Mouse (Mus musculus) forebrain, embryonic 12.5 days (tissue): ENCODE measurements around the gene Jsrp1. TPM values are rescaled to one million over a fixed set of nuclear protein-coding genes. Genes with fewer than 3 reads are reported as not detected.
"Not testable (repeated sequence)": the region's sequence is repeated elsewhere in the genome, so short reads cannot be mapped to it uniquely, and the experiment has no call there.

ENCODE experiments used
- ATAC-seq: fragments of 200-750 bp; cut with Nextera tagmentation; 2 replicates; pipeline ENCODE4 v1.8.0; 2017; ENCODE audit warnings: moderate TSS enrichment; ENCODE audit not compliant: low FRiP score
- H3K27ac ChIP-seq: fragments of 300-500 bp; sonication (generic); 2 replicates; pipeline ENCODE4 v1.5.1; 2016; ENCODE audit warnings: mild to moderate bottlenecking
- H3K27me3 ChIP-seq: fragments of 300-500 bp; sonication (generic); 2 replicates; pipeline ENCODE4 v1.6.1; 2016; ENCODE audit warnings: mild to moderate bottlenecking
- H3K36me3 ChIP-seq: fragments of 300-500 bp; sonication (generic); replicated peaks from 2 replicates; pipeline ENCODE4 v1.6.1; 2016; ENCODE audit warnings: mild to moderate bottlenecking
- H3K4me1 ChIP-seq: fragments of 300-500 bp; sonication (generic); 2 replicates; pipeline ENCODE4 v1.6.1; 2016
- H3K4me2 ChIP-seq: fragments of 300-500 bp; sonication (generic); 2 replicates; pipeline ENCODE4 v1.6.1; 2016; ENCODE audit warnings: mild to moderate bottlenecking, moderate library complexity
- H3K4me3 ChIP-seq: fragments of 300-500 bp; sonication (generic); replicated peaks from 2 replicates; pipeline ENCODE4 v1.5.1; 2016; ENCODE audit warnings: mild to moderate bottlenecking
- H3K9ac ChIP-seq: fragments of 300-500 bp; sonication (generic); 2 replicates; pipeline ENCODE4 v1.6.1; 2016; ENCODE audit warnings: mild to moderate bottlenecking
- H3K9me3 ChIP-seq: fragments of 300-500 bp; sonication (generic); 2 replicates; pipeline ENCODE4 v1.6.1; 2016
- WGBS: fragments of 180-500 bp; shearing (Covaris S2); methylation state at CpG from one replicate; pipeline ENCODE4 v1.1.7; 2016; 5-methylcytosine and 5-hydroxymethylcytosine counted together
- polyA plus RNA-seq: library from polyadenylated mRNA; unstranded; fragments of >200 nt; fragmentation: Nextera tagmentation; extraction: Ambion mirVana; gene quantifications from 2 replicates; pipeline ENCODE4 v1.2.1, GENCODE M21; 2016

The Jsrp1 gene
- polyA plus RNA-seq, 1 experiment from 2014 or later: 0.27 TPM

GRCm38 (mm10) chr10:80818599-80819281 is 5.4 kb upstream of the Jsrp1 start:
- Histone ChIP-seq H3K36me3 (no peaks in the 10 kb centered on the region), H3K4me1 (no peaks in the 10 kb centered on the region), H3K9me3 (no peaks in the 10 kb centered on the region), H3K27me3 (no peaks in the 10 kb centered on the region), H3K9ac (no peak overlapping the region), H3K4me3 (no peak overlapping the region), H3K4me2 (no peak overlapping the region), H3K27ac (no peak overlapping the region)
- WGBS: 56% methylated on average over 6 of the region's 6 CpGs
- no peak for ATAC-seq

- not testable (repeated sequence) for ATAC-seq, H3K27me3 ChIP-seq, H3K36me3 ChIP-seq, H3K4me1 ChIP-seq, H3K9ac ChIP-seq, H3K27ac ChIP-seq, H3K9me3 ChIP-seq, H3K4me3 ChIP-seq, H3K4me2 ChIP-seq
- WGBS: 81% methylated on average over 7 of the region's 7 CpGs
Observed at GRCm38 (mm10) chr10:80817955-80818354, 4.7 kb upstream of the Jsrp1 start.

DNA sequence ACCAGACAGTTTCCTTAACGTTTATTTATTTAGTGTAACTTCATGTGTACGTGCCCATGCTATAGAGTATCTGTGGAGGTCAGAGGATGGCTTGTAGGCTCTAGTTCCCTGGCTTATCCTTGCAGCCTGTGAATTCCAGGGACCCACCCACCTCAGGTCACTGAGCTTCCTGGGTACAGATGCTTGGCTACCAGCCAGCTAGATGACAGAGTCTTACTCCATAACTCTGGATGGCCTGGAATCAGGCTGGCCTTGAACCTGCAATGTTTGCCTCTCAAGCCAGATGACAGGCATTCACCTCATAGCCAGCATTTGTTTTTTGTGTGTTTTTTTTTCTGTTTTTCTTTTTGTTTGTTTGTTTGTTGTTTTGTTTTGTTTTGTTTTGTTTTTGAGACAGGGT is 3.9 kb upstream of the Jsrp1 start:
- H3K4me1 ChIP-seq: no peaks in the 10 kb centered on the region
- no peak overlapping the region for H3K4me2 ChIP-seq
- ATAC-seq: no peak
- 83% methylated on average over 2 of the region's 2 CpGs for WGBS
- H3K36me3 ChIP-seq: no peaks in the 10 kb centered on the region
- peaks cover 14% of the 10 kb centered on the region for H3K27me3 ChIP-seq
- H3K9ac ChIP-seq: no peak overlapping the region
- no peak overlapping the region for H3K27ac ChIP-seq
- no peaks in the 10 kb centered on the region for H3K9me3 ChIP-seq
- no peak overlapping the region for H3K4me3 ChIP-seq

- ATAC-seq, H3K9ac ChIP-seq, H3K9me3 ChIP-seq, H3K27ac ChIP-seq, H3K4me2 ChIP-seq, H3K36me3 ChIP-seq, H3K4me1 ChIP-seq, H3K4me3 ChIP-seq: not testable (repeated sequence)
- H3K27me3 ChIP-seq: peaks cover 14% of the 10 kb centered on the region
- WGBS: 82% methylated on average over 3 of the region's 3 CpGs
Observed at GRCm38 (mm10) chr10:80816303-80816702, 3.0 kb upstream of the Jsrp1 start.

DNA sequence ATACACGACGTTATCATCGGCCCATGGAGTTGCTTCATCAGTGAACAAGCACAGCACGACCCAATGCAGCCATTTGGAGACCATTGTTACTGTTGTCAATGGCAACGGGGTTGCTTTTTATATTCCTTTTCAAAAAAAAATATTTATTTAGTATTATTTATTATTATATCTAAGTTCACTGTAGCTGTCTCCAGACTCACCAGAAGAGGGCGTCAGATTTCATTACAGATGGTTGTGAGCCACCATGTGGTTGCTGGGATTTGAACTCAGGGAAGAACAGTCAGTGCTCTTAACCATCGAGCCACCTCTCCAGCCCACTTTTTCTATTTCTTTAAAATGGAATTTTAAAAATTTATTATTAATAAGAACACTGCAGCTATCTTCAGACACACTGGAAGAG is 1.5 kb upstream of the Jsrp1 start:
- no peak for ATAC-seq
- no peak overlapping the region for H3K4me2 ChIP-seq
- H3K36me3 ChIP-seq: no peaks in the 10 kb centered on the region
- no peaks in the 10 kb centered on the region for H3K9me3 ChIP-seq
- no peak overlapping the region for H3K9ac ChIP-seq
- 73% methylated on average over 7 of the region's 7 CpGs for WGBS
- H3K27ac ChIP-seq: no peak overlapping the region
- H3K4me1 ChIP-seq: peaks cover 6% of the 10 kb centered on the region
- H3K27me3 ChIP-seq: peaks cover 29% of the 10 kb centered on the region
- no peak overlapping the region for H3K4me3 ChIP-seq

GRCm38 (mm10) chr10:80812391-80813041 is 782 bp downstream of the Jsrp1 start:
- no peaks in the 10 kb centered on the region for H3K36me3 ChIP-seq

DNA sequence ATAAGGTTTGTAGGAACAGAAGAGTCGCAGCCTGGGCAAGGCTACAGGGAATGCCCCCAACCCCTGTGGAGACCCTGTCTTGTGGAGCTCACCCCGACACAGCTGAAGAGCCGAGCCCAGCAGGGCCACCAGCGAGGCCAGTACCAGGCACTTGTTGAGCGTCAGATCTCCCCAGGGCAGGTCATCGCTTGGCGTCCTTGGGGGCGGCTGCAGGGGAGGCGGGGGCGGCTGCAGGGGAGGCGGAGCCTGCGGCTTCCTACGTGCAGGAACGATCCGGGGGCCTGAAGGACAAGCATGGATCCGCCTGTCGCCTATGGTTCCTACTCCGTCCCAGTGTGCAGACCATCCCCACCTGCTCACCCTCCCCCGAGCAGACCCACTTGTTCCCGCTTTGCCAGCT is 3.2 kb downstream of the Jsrp1 start:
- H3K27ac ChIP-seq: no peak overlapping the region
- H3K9ac ChIP-seq: peak overlapping the region; percentile 21; the same call in 1 of the 2 replicates
- 6% methylated on average over 20 of the region's 20 CpGs for WGBS
- peaks cover 9% of the 10 kb centered on the region for H3K36me3 ChIP-seq
- no peak for ATAC-seq
- peak overlapping the region; percentile 16; the same call in 1 of the 2 replicates for H3K4me3 ChIP-seq
- peaks cover 70% of the 10 kb centered on the region for H3K27me3 ChIP-seq
- peaks cover 47% of the 10 kb centered on the region for H3K4me1 ChIP-seq
- H3K4me2 ChIP-seq: peak overlapping the region; percentile 31; the same call in 1 of the 2 replicates
- H3K9me3 ChIP-seq: no peaks in the 10 kb centered on the region

More at GRCm38 (mm10) chr10:80812391-80813041, 782 bp downstream of the Jsrp1 start:
- Histone ChIP-seq H3K9me3 (no peaks in the 10 kb centered on the region), H3K9ac (no peak overlapping the region), H3K27ac (no peak overlapping the region), H3K4me2 (no peak overlapping the region), H3K4me1 (peaks cover 26% of the 10 kb centered on the region), H3K4me3 (no peak overlapping the region), H3K27me3 (peaks cover 51% of the 10 kb centered on the region)
- 64% methylated on average over 5 of the region's 5 CpGs for WGBS
- no peak for ATAC-seq

DNA sequence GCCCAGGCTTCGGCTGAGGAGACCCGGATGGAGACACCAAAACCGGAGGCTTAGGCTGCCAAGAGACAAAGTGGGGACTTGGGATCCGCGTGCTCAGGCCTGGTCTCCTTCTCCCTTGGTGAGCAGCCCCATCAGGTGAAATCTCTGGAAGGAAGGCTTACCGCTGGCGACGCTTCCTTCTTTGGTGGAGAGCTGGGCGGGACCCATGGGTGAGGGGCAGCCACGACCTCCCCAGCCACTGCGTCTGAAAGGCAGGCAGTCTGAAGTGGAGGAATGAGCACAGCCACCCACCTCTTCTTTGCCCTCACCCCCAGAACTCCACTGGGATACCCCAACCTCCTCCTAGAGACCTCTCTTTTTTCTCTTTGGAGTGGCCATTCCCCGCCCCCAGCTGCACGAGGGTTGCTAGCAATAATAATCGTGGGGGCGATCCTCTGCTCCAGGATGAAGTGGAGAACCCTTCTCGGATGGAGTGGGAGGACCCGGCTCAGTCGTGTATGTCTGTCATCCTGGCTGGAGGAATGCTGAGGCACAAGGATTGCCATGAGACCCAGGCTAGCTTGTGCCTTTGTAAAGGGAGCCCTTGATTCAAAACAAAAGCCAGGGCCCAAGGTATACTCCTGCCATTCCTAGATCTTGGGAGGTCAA is 4.2 kb downstream of the Jsrp1 start:
- Histone ChIP-seq H3K9ac (peak overlapping the region; percentile 31; the same call in 1 of the 2 replicates), H3K27ac (no peak overlapping the region), H3K9me3 (no peaks in the 10 kb centered on the region), H3K4me1 (peaks cover 47% of the 10 kb centered on the region), H3K36me3 (peaks cover 19% of the 10 kb centered on the region), H3K27me3 (peaks cover 70% of the 10 kb centered on the region), H3K4me2 (peak overlapping the region; percentile 31), H3K4me3 (peak overlapping the region; percentile 3; the same call in 1 of the 2 replicates)
- 8% methylated on average over 18 of the region's 18 CpGs for WGBS
- ATAC-seq: no peak

GRCm38 (mm10) chr10:80808099-80808984 is 5.0 kb downstream of the Jsrp1 start:
- no peak for ATAC-seq
- Histone ChIP-seq H3K27ac (no peak overlapping the region), H3K9me3 (no peaks in the 10 kb centered on the region), H3K4me3 (peak overlapping the region; percentile 3; the same call in 1 of the 2 replicates), H3K9ac (peak overlapping the region; percentile 31), H3K36me3 (peaks cover 26% of the 10 kb centered on the region), H3K4me2 (peak overlapping the region; percentile 31), H3K27me3 (peaks cover 67% of the 10 kb centered on the region), H3K4me1 (peaks cover 47% of the 10 kb centered on the region)
- WGBS: 13% methylated on average over 40 of the region's 40 CpGs

- peaks cover 57% of the 10 kb centered on the region for H3K27me3 ChIP-seq
- H3K9me3 ChIP-seq: no peaks in the 10 kb centered on the region
- peak overlapping the region; percentile 52 for H3K4me3 ChIP-seq
- H3K9ac ChIP-seq: peak overlapping the region; percentile 66
- peak overlapping the region; percentile 95 for H3K4me2 ChIP-seq
- peak; percentile 85 for ATAC-seq
- H3K4me1 ChIP-seq: peaks cover 47% of the 10 kb centered on the region
- H3K27ac ChIP-seq: peak overlapping the region; percentile 75
- 1% methylated on average over 55 of the region's 58 CpGs for WGBS
- H3K36me3 ChIP-seq: peaks cover 38% of the 10 kb centered on the region
Observed at GRCm38 (mm10) chr10:80807057-80807627, 6.2 kb downstream of the Jsrp1 start.

GRCm38 (mm10) chr10:80806341-80807056 is 6.8 kb downstream of the Jsrp1 start:
- WGBS: 44% methylated on average over 34 of the region's 34 CpGs
- Histone ChIP-seq H3K4me3 (peak overlapping the region; percentile 52), H3K4me1 (peaks cover 47% of the 10 kb centered on the region), H3K9me3 (no peaks in the 10 kb centered on the region), H3K4me2 (peak overlapping the region; percentile 95), H3K36me3 (peaks cover 45% of the 10 kb centered on the region), H3K9ac (peak overlapping the region; percentile 66), H3K27me3 (peaks cover 57% of the 10 kb centered on the region), H3K27ac (peak overlapping the region; percentile 75)
- ATAC-seq: peak; percentile 13; the same call in 1 of the 2 replicates
